Mouse (Mus musculus) monocyte, adult 59 days (primary cell): ENCODE measurements around the gene Sertad4. TPM values are rescaled to one million over a fixed set of nuclear protein-coding genes. Genes with fewer than 3 reads are reported as not detected.

Experiments used
- total RNA-seq, 2 experiments: library from RNA; stranded (reverse); gene quantifications; one replicate each; pipeline ENCODE4 v1.2.4; 2023

The Sertad4 gene
- total RNA-seq: not detected

DNA sequence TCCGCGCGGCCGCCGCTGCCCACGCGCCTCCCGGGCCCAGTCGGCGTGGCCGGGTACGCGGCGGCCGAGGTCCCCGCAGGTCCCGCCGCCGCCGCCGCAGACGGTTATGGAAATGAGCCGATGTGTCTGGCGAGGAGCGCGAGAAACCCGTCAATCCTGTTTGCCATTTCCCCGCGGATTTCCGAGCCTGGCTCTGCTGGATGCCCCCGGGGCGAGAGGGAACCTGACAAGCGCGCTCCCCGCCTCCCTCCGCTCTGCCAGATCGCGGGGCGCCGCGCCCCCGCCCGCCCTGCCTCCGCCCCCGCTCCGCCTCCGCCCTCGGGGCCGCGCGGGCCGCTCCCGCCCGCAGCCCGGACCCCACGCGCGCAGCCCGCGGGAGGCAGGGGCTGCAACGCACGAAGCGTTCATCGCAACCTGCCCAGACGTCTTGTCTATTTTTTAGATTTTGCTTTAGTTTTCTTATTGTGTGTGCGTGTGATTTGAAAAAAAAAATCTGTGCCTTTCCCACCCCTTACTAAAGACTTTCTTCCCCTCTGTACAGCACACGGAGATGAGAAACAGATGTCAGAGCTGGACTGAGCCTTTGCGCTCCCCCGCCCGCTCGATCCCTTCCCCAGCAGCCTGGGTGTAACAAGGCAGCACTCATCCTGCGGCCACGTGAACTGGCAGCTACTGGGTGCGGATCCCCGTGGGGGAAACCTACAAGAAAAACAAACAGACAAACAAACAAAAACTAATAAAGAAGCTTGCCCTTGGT lies at the start of gene Sertad4:
Gene Sertad4 (minus strand): TSS at position 283 of the 757 bp plus-strand sequence.

Other genes with a start within 250 kb of the Sertad4 start
- 1 to 10 TPM in 1 of 2 experiments, under 1 TPM in 1; 0.58 to 1.5 TPM for gene Hhat, start 84.5 kb downstream of the Sertad4 start, total RNA-seq
- not detected for gene Syt14, start 180.0 kb upstream of the Sertad4 start, total RNA-seq